Mouse (Mus musculus) 3134 (cell line): ENCODE results near the gene Fam169a.
"Not testable (repeated sequence)": the region's sequence is repeated elsewhere in the genome, so short reads cannot be mapped to it uniquely, and the experiment has no call there.

Experiments used
- DNase-seq: peaks from one replicate; pipeline ENCODE4 v3.0.0-alpha.2; 2011; ENCODE audit warnings: low spot score; ENCODE audit not compliant: insufficient read length; ENCODE audit errors: extremely low read depth

The Fam169a gene

GRCm38 (mm10) chr13:97066649-97067550 lies at the start of gene Fam169a:
TSS of gene Fam169a (plus strand) at chr13:97067286.
- DNase-seq, result no peak

GRCm38 (mm10) chr13:97017711-97018110 lies 49.4 kb upstream of the Fam169a start:
- no peak for DNase-seq

GRCm38 (mm10) chr13:97020122-97020521 lies 47.0 kb upstream of the Fam169a start:
- DNase-seq, result no peak

- DNase-seq, result no peak
These were observed 45.2 kb upstream of the Fam169a start for GRCm38 (mm10) chr13:97021906-97022305.

GRCm38 (mm10) chr13:97030075-97030474 lies 37.0 kb upstream of the Fam169a start:
- DNase-seq, result no peak

- no peak for DNase-seq
These were observed 32.8 kb upstream of the Fam169a start, which contains the start of gene 1700029F12Rik for GRCm38 (mm10) chr13:97034262-97034661. TSS of gene 1700029F12Rik (minus strand) at chr13:97034362.

GRCm38 (mm10) chr13:97051158-97051557 lies 15.9 kb upstream of the Fam169a start:
- peak; percentile 53 for DNase-seq

- DNase-seq, result no peak
These were observed 14.4 kb upstream of the Fam169a start for GRCm38 (mm10) chr13:97052667-97053066.

GRCm38 (mm10) chr13:97053844-97054243 lies 13.2 kb upstream of the Fam169a start:
- peak; percentile 71 for DNase-seq

- DNase-seq, result no peak
These were observed 9.3 kb upstream of the Fam169a start for GRCm38 (mm10) chr13:97057817-97058216.

GRCm38 (mm10) chr13:97059746-97060145 lies 7.3 kb upstream of the Fam169a start:
- DNase-seq, result no peak

GRCm38 (mm10) chr13:97060331-97060730 lies 6.8 kb upstream of the Fam169a start:
- DNase-seq, result no peak

- no peak for DNase-seq
These were observed 4.9 kb upstream of the Fam169a start for GRCm38 (mm10) chr13:97062151-97062550.

- no peak for DNase-seq
These were observed 3.7 kb upstream of the Fam169a start for GRCm38 (mm10) chr13:97063431-97063830.

- DNase-seq, result no peak
These were observed 2.7 kb upstream of the Fam169a start for GRCm38 (mm10) chr13:97064413-97064812.

GRCm38 (mm10) chr13:97064844-97065621 lies 2.1 kb upstream of the Fam169a start:
- not testable (repeated sequence) for DNase-seq

- DNase-seq, result no peak
These were observed 605 bp downstream of the Fam169a start for GRCm38 (mm10) chr13:97067691-97068090.

- DNase-seq, result no peak
These were observed 1.1 kb downstream of the Fam169a start for GRCm38 (mm10) chr13:97068151-97068550.

- DNase-seq, result no peak
These were observed 4.0 kb downstream of the Fam169a start for GRCm38 (mm10) chr13:97070931-97071625.

- DNase-seq, result no peak
These were observed 4.6 kb downstream of the Fam169a start for GRCm38 (mm10) chr13:97071626-97072241.
